Mouse (Mus musculus): Measurements from ENCODE around the gene Wnt5a. TPM values are rescaled to one million over a fixed set of nuclear protein-coding genes. Genes with fewer than 3 reads are reported as not detected.

Gene Wnt5a
- polyA plus RNA-seq (2017; shearing (Covaris generic)), result not detected

DNA sequence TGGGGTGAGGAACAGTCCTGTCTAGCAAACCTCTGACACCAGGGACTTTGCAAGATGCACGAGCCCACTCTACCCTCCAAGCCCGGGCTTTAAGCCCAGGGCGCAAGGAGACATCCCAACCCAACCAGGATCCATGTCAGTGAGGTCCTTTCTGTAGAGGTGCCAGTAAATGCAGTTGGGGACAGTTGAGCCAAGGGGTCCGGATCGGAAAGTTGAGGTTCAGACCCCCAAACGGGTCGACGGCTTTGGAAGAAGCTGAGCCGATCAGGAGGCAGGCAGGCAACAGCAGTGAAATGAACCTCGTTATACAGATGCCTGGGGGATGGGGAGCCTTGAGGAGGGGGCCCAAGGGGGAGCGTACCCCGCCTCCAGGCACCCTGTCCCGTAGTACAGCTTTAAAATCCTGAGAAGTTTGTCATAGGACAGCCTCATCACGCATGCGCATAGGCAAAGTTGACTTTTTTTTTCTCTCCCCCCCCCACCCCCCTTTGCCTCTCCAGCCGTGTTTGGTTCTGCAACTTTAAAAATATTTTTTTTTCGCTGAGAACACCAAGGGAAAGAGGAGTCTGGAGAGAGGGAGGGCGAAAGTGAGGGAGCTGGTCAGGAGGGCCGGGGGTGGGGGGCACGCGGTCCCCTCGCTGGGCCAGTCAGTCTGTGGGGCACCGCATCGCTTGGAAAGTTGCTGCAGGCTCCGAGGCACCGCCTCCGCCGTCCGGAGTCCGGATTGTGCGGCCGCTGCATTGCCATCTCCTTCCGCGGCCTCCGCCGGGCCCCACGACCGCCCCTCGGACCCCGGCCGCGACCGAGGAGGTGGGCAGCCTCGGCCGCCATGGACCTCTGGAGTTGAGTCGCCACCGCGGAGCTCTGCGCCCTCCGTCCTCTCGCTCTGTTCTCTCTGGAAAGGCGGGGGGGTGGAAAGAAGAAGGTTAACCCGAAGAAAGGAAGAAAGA lies at the start of gene Wnt5a:
Gene Wnt5a, plus strand, starts transcription at position 650 of the 950 bp plus-strand sequence.

